Mouse (Mus musculus) embryonic fibroblast, embryonic 13.5 days (primary cell): ENCODE measurements around the gene Aspscr1.

Experiments used
- CTCF ChIP-seq: IDR thresholded peaks from 2 replicates; pipeline ENCODE4 v1.5.1; 2011; ENCODE audit warnings: mild to moderate bottlenecking, control low read depth, low read length, moderate library complexity, borderline replicate concordance; ENCODE audit not compliant: insufficient read depth
- POLR2A ChIP-seq: IDR thresholded peaks from 2 replicates; pipeline ENCODE4 v1.6.1; 2011; ENCODE audit warnings: low read depth, mild to moderate bottlenecking, control low read depth, low read length, moderate library complexity

DNA sequence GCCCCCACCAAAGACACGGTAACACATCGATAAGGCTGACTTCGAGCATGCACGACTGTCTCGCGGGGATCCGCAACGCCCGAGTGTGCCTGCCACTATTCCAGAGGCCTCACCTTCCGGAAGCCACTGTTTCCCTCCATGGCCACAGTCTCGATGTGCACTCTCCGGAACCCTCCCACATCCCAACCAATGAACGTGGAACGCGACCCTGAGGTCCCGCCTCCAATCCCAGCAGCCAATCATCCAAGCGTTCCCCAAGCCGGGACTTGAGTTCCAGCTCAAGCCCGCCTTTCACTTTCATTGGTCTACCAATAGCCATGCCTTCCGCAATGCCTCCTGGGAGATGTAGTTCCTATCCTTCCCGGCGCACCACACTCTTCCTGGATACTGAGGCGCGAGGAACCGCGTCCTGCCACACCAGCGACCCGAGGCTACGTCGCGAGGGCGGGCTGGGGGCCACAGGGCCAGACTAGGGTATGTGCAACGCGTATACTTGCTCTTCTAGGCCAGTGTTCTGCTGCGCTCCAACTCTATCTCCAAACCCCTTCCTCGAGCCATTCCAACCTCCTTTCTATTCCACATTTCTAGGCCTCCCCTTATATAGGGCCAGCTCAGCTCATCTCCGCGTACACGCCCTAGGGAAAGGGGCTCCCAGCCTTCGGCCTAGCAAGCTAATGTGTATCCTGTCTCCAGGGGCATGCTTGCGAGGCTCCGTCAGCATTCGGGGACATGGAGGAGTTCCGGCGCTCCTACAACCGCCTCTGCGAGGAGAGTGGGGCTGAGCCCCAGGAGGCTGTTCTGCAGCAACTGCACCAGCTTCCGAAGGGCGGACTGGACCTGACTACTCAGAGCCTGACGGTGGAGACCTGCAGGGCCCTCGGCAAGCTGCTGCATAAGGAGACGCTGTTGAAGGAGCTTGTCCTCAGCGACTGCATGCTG is 41.1 kb downstream of the Aspscr1 start, which contains the start of the genes Cenpx and Lrrc45:
- TF ChIP-seq POLR2A (peak; percentile 80), CTCF (no peak)
